Mouse (Mus musculus) lung, adult 2 months (tissue): ENCODE measurements around the gene Ggta1. TPM values are rescaled to one million over a fixed set of nuclear protein-coding genes. Genes with fewer than 3 reads are reported as not detected.

ENCODE experiments used
- DNase-seq: peaks from one replicate; pipeline ENCODE4 v3.0.0; 2022
- H3K4me1 ChIP-seq: fragments of 200-500 bp; 2 replicates; pipeline ENCODE4 v1.6.1; 2011; ENCODE audit warnings: low read length; ENCODE audit not compliant: control insufficient read depth, insufficient read depth
- H3K4me3 ChIP-seq: fragments of 200-500 bp; replicated peaks from 2 replicates; pipeline ENCODE3; 2011; ENCODE audit warnings: low read depth, mild to moderate bottlenecking, control low read depth, low read length; ENCODE audit errors: extremely low read depth
- CTCF ChIP-seq: fragments of 200-500 bp; IDR thresholded peaks from 2 replicates; pipeline ENCODE4 v1.5.1; 2011; ENCODE audit warnings: mild to moderate bottlenecking, low read length, control low read depth; ENCODE audit not compliant: insufficient read depth
- POLR2A ChIP-seq: fragments of 200-500 bp; IDR thresholded peaks from 2 replicates; pipeline ENCODE4 v1.6.1; 2011; ENCODE audit warnings: low read depth, mild to moderate bottlenecking, control low read depth, low read length, borderline replicate concordance; ENCODE audit errors: extremely low read depth
- WGBS: fragments of 180-500 bp; shearing (Covaris S2); methylation state at CpG from one replicate; pipeline ENCODE4 v1.1.7; 2018; 5-methylcytosine and 5-hydroxymethylcytosine counted together
- polyA plus RNA-seq: library from polyadenylated mRNA; depleted of rRNA; stranded (reverse); fragments of >200 nt; gene quantifications from 2 replicates; pipeline ENCODE4 v1.2.3, GENCODE M21; 2012

The Ggta1 gene
- polyA plus RNA-seq, 1 experiment: 24.4 TPM

GRCm38 (mm10) chr2:35493566-35493965, 30.5 kb upstream of the Ggta1 start:
- H3K4me3 ChIP-seq: no peak overlapping the region
- TF ChIP-seq POLR2A (no peak), CTCF (no peak)
- WGBS: 70% methylated on average over 7 of the region's 7 CpGs
- H3K4me1 ChIP-seq: no peaks in the 10 kb centered on the region
- no peak for DNase-seq

- WGBS: 89% methylated on average over 24 of the region's 24 CpGs
- Histone ChIP-seq H3K4me3 (no peak overlapping the region), H3K4me1 (no peaks in the 10 kb centered on the region)
- DNase-seq: no peak
- TF ChIP-seq POLR2A (no peak), CTCF (no peak)
Observed at GRCm38 (mm10) chr2:35491151-35491550, 28.1 kb upstream of the Ggta1 start.

GRCm38 (mm10) chr2:35490458-35491111, 27.6 kb upstream of the Ggta1 start:
- TF ChIP-seq CTCF: no peak
- no peak for TF ChIP-seq POLR2A

GRCm38 (mm10) chr2:35487700-35488099, 24.7 kb upstream of the Ggta1 start:
- TF ChIP-seq CTCF (no peak), POLR2A (no peak)
- DNase-seq: no peak
- WGBS: 88% methylated on average over 3 of the region's 3 CpGs
- Histone ChIP-seq H3K4me1 (no peaks in the 10 kb centered on the region), H3K4me3 (no peak overlapping the region)

More at GRCm38 (mm10) chr2:35490458-35491111, 27.6 kb upstream of the Ggta1 start:
- DNase-seq: no peak
- Histone ChIP-seq H3K4me1 (no peaks in the 10 kb centered on the region), H3K4me3 (no peak overlapping the region)
- 38% methylated on average over 17 of the region's 17 CpGs for whole genome bisulfite sequencing

- no peak overlapping the region for H3K4me3 ChIP-seq
- no peak for DNase-seq
- 51% methylated on average over 5 of the region's 5 CpGs for WGBS
- no peak for TF ChIP-seq POLR2A
- TF ChIP-seq CTCF: no peak
- H3K4me1 ChIP-seq: no peaks in the 10 kb centered on the region
Observed at GRCm38 (mm10) chr2:35486981-35487655, 24.1 kb upstream of the Ggta1 start.

GRCm38 (mm10) chr2:35484102-35484501, 21.1 kb upstream of the Ggta1 start:
- DNase-seq: no peak
- WGBS: 85% methylated on average over 3 of the region's 3 CpGs
- TF ChIP-seq CTCF (no peak), POLR2A (no peak)
- Histone ChIP-seq H3K4me3 (no peak overlapping the region), H3K4me1 (no peaks in the 10 kb centered on the region)

GRCm38 (mm10) chr2:35483402-35483801, 20.4 kb upstream of the Ggta1 start:
- no peaks in the 10 kb centered on the region for H3K4me1 ChIP-seq
- WGBS: 78% methylated on average over 9 of the region's 9 CpGs
- no peak for DNase-seq
- no peak overlapping the region for H3K4me3 ChIP-seq
- no peak for TF ChIP-seq CTCF
- TF ChIP-seq POLR2A: no peak

GRCm38 (mm10) chr2:35481322-35481990, 18.4 kb upstream of the Ggta1 start:
- DNase-seq: no peak
- Histone ChIP-seq H3K4me3 (no peak overlapping the region), H3K4me1 (no peaks in the 10 kb centered on the region)
- 83% methylated on average over 7 of the region's 7 CpGs for WGBS
- TF ChIP-seq CTCF (no peak), POLR2A (no peak)

- DNase-seq: no peak
- TF ChIP-seq CTCF (no peak), POLR2A (no peak)
- Histone ChIP-seq H3K4me3 (no peak overlapping the region), H3K4me1 (no peaks in the 10 kb centered on the region)
- 51% methylated on average over 3 of the region's 3 CpGs for WGBS
Observed at GRCm38 (mm10) chr2:35480073-35480472, 17.0 kb upstream of the Ggta1 start.

GRCm38 (mm10) chr2:35478812-35479122, 15.7 kb upstream of the Ggta1 start:
- no peak for DNase-seq
- TF ChIP-seq POLR2A (no peak), CTCF (no peak)
- Histone ChIP-seq H3K4me1 (no peaks in the 10 kb centered on the region), H3K4me3 (no peak overlapping the region)
- WGBS: 67% methylated on average over 3 of the region's 3 CpGs
